Mouse (Mus musculus) kidney, postnatal 14 days (tissue): ENCODE measurements around the gene Lrrc23.
A peak's percentile ranks its signal among the peaks of the same experiment; 100 is the strongest.

ENCODE experiments used
- DNase-seq: peaks from one replicate; pipeline ENCODE4 v3.0.0; 2022; ENCODE audit warnings: mixed read lengths

Lrrc23 gene

GRCm38 (mm10) chr6:124767536-124767919, 12.0 kb downstream of the Lrrc23 start:
- no peak for DNase-seq

- DNase-seq: no peak
These were observed 13.6 kb downstream of the Lrrc23 start for GRCm38 (mm10) chr6:124765951-124766350.

DNA sequence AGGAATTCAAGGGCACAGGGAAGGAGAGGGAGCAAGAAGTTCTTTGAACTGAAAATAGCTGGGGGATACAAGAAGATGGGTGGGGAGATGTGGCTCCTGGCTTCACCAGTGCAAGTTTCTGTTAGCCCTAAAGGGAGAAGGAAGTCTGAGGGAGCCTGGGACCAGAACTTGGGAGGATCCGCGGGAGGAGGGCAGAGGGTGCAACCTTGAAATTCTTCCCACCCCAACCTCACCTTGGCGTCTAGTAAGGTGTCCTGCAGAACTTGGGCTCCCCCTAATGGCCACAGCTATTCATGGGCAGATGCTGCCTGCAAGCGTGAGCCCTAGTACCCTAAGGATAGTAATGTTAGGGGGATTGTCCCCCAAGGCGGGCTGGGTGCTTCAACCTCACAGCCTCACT, 20.3 kb downstream of the Lrrc23 start:
- DNase-seq: peak; percentile 92

DNA sequence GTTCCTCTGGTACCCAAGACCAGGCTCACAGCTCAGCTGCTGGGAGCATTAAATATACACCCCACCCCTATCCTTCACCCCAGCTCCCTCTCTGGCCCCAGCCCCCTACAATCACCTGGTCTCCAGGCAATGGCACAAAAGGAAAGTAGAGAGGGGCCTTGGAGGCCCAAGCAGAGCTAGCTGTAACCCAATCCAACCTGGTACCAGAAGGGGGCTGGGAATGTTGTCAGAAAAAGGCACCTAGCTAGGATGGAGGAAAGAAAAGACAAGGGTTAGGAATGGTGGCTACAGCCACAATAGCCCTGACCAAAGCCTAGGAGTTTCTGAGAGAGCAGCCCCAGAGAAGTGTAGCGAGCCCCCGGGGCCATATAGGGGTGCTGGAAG, 20.7 kb downstream of the Lrrc23 start:
- no peak for DNase-seq

DNA sequence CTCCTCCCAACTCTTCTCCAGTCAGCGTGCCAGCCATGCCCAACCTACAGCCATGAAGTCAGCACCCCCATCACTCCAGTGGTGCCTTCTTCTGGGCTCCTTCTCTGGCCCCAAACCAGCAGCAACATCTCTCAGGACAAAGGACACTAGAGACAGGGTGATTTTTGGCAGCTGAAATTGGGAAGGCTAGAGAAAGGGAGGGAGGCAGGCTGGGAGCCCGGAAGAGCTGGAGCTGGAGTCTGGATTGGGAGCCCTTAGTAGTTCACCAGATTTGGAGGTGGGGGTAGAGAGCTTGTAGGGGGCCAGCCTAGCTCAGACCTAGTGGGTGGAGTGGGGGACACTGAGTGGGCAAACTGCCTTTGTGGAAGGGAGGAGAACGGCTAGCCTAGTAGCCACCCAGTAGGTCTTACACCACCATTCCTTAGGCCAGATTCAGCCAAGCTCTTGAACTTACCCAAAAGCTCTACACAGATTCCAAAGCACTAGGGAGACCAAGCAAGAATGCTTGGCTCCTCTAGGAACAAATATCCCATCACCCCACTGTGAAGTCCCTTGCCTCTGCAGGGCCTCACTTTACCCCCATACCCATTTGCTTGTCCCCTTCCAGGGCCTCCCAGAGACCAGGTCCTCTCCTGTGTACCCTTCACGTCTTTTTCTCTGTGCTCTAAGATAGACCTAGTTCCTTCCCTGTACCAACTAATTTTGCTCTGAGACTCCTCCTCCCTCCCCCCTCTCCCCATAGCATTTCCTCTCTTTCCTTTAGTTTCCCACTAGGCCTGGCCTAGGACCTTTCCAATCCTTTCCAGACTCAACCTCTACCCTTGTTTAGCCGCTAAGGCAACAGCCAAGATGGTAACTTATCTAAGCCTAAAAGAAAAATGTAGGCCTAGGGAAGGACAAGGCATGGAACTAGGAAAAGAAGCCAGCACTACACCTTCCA, 21.3 kb downstream of the Lrrc23 start:
- peak; percentile 66 for DNase-seq

GRCm38 (mm10) chr6:124757351-124757880, 22.1 kb downstream of the Lrrc23 start:
- no peak for DNase-seq

DNA sequence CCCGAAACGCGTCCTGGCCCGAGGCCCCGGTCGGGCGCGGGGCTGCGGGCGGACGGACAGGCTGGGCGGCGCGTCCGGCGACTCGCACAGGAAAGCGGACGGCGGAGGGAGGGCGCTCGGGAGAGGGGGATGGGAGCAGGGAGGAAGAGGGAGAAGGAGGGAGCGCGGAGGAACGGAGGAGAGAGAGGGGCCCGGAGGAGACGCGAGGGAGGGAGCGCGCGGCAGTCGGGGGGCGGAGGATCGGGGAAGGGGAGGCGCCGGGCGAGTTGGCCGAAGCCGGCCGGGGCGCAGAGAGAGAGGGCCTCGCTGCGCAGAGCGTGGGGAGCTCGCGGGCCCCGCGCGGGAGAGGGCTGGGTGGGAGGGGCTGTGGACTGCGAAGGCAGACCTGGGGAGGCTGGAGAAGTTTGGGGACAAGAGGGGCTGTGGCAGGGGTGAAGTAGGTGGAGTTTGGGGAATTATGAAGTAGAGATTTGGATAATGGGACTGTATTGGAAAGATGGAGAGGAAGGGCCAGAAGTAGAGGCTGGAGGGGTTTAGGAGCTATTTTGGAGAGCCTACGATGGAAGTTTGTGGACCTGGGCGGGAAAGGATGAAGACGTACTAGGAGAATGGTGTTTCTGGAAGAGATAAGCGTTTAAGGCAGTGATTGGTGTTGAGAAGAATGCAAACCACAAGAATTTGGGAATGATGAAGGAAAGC, 22.7 kb downstream of the Lrrc23 start:
- DNase-seq: peak; percentile 91

- peak; percentile 87 for DNase-seq
These were observed 23.5 kb downstream of the Lrrc23 start, which contains the start of the genes Gm45234 and Atn1 for GRCm38 (mm10) chr6:124755831-124756595. TSS of gene Gm45234 (minus strand) at chr6:124756021. TSS of gene Atn1 (minus strand) at chr6:124756524.

DNA sequence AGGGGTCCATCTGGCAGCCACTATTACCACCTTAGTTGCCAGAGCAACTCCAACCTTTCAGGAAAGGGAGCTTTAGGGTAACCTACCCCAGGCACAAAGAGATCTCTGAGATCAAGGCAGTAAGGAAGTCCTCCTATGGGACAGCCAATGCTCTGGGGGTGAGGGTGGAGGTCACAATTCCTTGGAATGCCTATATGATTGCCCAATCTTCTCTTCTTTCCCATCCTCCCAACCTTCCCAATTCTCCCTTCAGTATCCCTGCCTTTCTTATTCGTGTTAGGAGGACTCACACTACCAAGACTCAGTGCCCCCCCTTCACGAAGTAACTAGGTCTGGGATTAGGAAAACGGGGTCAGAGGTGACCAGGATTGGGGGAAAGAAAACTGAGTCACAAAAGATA, 24.2 kb downstream of the Lrrc23 start:
- no peak for DNase-seq

DNA sequence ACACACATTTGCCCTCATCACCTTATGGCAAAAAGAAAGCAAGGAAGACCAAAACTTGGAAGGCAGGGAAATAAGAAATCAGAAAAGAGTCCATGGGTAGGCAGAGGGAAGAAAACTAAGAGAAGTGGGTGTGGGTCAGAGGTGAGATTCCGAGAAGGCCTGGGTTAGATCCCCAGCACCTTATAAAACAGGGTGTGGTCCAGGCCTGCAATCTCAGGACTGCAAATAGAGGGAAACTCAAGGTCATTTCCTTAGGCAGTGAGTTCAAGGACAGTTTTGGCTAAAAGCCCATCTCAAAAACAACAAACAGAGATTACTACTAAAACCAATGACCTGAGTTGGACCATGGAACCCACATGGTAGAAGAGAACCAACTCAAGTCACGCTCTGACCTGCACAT, 25.7 kb downstream of the Lrrc23 start:
- DNase-seq: no peak

DNA sequence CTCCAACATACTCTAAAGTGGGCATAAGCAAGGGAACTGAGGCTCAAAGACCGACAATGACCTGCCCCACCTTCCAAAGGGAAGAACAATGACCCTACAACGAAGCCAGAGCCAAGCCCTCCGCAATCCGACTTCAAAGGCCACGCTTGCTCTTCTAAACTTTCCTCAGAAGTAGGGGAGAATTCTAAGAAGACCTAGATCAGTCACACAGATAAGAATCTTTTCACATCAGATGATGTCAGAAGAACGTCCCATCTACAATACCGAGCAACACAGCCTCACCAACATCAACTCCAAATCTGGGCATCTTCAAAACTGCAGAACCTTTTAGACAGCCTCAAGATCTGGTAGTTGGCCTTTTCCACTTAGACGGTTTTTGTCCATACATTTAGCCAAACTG, 29.1 kb downstream of the Lrrc23 start:
- no peak for DNase-seq

GRCm38 (mm10) chr6:124746654-124747632, 32.6 kb downstream of the Lrrc23 start:
- no peak for DNase-seq

GRCm38 (mm10) chr6:124746296-124746605, 33.3 kb downstream of the Lrrc23 start:
- no peak for DNase-seq

GRCm38 (mm10) chr6:124745490-124746295, 33.8 kb downstream of the Lrrc23 start:
- DNase-seq: peak; percentile 97

DNA sequence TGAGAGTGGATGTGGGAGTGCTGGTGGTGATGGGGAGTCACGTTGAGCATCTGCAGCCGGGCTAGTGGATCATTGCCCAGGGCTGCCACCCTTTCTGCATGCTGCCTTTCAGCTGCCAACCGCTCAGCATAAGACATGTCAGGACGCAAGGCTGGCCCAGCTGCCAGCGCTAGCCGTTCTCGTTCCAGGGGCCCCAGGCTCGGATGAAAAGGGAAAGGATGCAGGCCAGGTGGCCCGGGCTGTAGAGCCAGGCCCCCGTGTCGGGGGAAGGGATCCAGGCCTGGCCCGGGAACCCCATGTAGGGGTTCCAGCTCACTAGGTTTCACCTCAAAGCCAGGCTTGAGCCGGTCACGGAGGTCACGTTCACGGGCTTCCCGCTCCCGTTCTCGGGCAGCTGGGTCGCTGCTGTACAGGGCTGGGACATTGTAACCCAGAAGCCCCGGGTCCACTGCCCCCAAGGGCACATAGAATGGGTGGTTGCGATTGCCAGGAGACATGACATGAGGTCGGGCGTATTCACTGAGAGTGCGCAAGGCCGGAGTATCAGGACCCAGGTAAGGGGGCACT, 34.7 kb downstream of the Lrrc23 start:
- no peak for DNase-seq

GRCm38 (mm10) chr6:124743647-124744046, 35.9 kb downstream of the Lrrc23 start:
- no peak for DNase-seq

DNA sequence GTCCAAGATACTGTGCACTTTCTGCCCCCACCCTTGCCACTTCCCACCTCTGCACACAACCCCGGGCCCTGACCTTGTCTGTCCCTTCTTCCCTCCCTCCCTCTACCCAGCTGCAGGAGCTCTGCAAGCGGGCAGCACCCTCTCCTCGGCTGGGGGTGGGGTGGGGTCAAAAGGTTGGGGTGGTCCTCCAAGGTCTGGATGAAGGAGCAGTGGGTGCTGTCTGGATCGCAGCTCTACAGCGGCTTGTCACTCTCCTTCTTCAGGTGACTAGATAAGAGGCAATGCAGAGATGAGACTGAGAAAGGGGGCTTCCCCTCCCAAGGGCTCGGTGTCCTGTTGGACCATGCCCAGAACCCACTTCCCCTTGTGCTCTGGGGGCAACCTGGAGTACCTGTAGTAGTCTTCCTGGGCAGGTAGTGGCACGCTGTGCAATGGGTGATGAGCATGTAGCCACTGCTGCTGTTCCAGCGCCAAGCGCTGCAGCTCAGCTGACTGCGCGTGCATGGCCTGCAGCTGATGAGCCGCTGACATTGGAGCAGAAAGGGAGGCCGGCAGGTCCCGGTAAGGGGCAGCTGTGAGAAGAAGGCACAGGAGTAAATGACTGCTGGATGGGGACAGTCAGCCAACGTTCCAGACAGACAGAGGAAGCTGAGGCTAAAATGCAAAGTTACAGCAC, 36.5 kb downstream of the Lrrc23 start:
- peak; percentile 16 for DNase-seq

DNA sequence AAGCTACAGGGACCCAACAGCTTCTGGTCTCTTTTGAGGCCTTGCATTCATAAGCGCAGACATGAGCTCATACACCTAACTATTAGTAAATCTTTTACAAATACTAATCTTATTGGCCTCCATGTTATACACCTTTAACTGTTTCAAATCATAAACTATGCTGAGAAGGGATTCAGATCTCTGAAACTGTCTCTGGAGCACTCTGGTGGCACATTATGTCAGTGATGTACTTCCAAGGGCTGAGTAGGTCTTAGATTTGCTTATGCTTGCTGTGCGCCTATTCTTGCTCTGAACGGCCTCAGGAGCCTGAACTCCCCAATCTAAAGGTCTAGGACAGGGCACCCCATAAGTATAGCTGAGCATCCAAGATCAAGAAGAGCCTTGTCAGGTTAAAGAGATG, 37.7 kb downstream of the Lrrc23 start:
- DNase-seq: no peak

- peak; percentile 91 for DNase-seq
These were observed 38.4 kb downstream of the Lrrc23 start, which contains the start of gene Grcc10 for GRCm38 (mm10) chr6:124740888-124741761. TSS of gene Grcc10 (minus strand) at chr6:124741374.
